Mouse (Mus musculus): ENCODE measurements around the gene Ccl1. TPM values are rescaled to one million over a fixed set of nuclear protein-coding genes. Genes with fewer than 3 reads are reported as not detected.

Ccl1 gene
- polyA plus RNA-seq, 1 experiment from 2014 or later: not detected

DNA sequence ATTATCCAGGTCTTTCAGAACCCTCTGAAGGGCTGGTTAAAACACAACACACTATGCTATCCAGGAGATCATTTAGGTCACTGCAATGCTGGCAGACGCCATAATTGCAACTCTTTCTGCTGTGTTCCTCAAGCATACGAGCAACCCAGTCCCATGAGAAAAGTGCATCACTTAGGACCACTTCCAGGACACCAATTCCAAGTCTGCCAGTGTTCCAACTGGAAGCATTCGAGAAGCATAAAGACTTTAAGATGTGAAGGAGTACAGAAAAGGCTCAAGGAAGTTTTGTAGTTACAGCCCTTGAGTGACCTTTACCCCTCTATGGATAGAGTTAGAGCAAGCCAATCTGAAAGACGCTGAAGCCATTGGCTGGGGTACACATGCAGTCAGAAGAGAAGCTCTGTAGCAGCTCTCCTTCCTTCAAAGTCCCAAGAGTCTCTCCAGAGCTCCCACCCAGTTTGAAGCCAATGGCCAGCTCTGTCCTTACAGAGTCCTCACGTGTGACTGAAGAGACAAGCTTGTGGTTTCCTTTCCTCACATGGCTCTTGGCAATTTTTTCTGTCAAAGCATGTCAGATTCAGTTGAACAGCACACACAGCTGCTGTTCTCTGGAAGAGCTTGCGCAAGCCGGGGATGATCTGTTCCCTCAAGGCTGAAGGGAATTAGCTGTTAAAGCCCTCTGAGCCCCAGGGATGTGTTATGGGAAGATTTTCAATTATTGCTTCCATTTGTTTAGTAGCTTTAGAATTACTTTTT, 134.0 kb downstream of the Ccl1 start:
- ATAC-seq (ENCODE audit: low FRiP score, low read depth): no peak
- Histone ChIP-seq H3K4me1 (no peaks in the 10 kb centered on the region), H3K4me3 (no peak overlapping the region), H3K9me3 (no peaks in the 10 kb centered on the region), H3K9ac (no peak overlapping the region), H3K27ac (no peak overlapping the region), H3K27me3 (replicated peaks) (no peaks in the 10 kb centered on the region), H3K4me2 (replicated peaks) (no peak overlapping the region), H3K36me3 (no peaks in the 10 kb centered on the region)
- 82% methylated on average over 7 of the region's 7 CpGs for WGBS

- H3K9me3 ChIP-seq: no peaks in the 10 kb centered on the region
- 93% methylated on average over 4 of the region's 4 CpGs for WGBS
- no peak for ATAC-seq (ENCODE audit: low FRiP score, low read depth)
- no peaks in the 10 kb centered on the region for H3K27me3 ChIP-seq (replicated peaks)
- H3K9ac ChIP-seq: no peak overlapping the region
- H3K4me3 ChIP-seq: no peak overlapping the region
- no peak overlapping the region for H3K27ac ChIP-seq
- H3K4me2 ChIP-seq (replicated peaks): no peak overlapping the region
- no peaks in the 10 kb centered on the region for H3K4me1 ChIP-seq
- no peaks in the 10 kb centered on the region for H3K36me3 ChIP-seq
These were observed 136.0 kb downstream of the Ccl1 start for GRCm38 (mm10) chr11:82169456-82169855.

DNA sequence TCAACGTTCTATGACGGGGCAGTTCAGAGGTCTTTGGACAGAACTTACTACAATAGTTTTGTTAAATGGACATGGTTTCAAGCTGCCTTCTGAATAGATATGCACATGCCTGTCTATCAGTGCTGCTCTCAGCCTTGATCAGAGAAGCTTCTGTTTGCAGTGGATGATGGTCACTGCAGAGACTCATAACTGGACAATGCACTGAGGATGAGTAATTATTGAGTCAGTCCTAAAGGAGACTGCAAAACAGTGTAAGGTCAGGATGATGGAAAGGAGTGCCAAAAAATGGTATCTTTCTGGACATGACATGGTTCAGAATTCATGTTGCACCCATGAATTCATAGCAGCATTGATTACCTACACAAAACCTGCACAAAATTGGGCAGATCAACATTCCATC, 137.2 kb downstream of the Ccl1 start:
- no peaks in the 10 kb centered on the region for H3K4me1 ChIP-seq
- H3K9me3 ChIP-seq: no peaks in the 10 kb centered on the region
- H3K4me3 ChIP-seq: no peak overlapping the region
- no peak overlapping the region for H3K9ac ChIP-seq
- no peaks in the 10 kb centered on the region for H3K36me3 ChIP-seq
- no peaks in the 10 kb centered on the region for H3K27me3 ChIP-seq (replicated peaks)
- H3K4me2 ChIP-seq (replicated peaks): no peak overlapping the region
- WGBS: 93% methylated on average over 2 of the region's 2 CpGs
- ATAC-seq (ENCODE audit: low FRiP score, low read depth): no peak
- no peak overlapping the region for H3K27ac ChIP-seq

- no peaks in the 10 kb centered on the region for H3K4me1 ChIP-seq
- 73% methylated on average over 8 of the region's 8 CpGs for WGBS
- H3K27ac ChIP-seq: no peak overlapping the region
- no peaks in the 10 kb centered on the region for H3K27me3 ChIP-seq (replicated peaks)
- H3K4me2 ChIP-seq (replicated peaks): no peak overlapping the region
- no peaks in the 10 kb centered on the region for H3K9me3 ChIP-seq
- H3K36me3 ChIP-seq: no peaks in the 10 kb centered on the region
- ATAC-seq (ENCODE audit: low FRiP score, low read depth): no peak
- H3K9ac ChIP-seq: no peak overlapping the region
- no peak overlapping the region for H3K4me3 ChIP-seq
These were observed 142.2 kb downstream of the Ccl1 start for GRCm38 (mm10) chr11:82163285-82163684.

DNA sequence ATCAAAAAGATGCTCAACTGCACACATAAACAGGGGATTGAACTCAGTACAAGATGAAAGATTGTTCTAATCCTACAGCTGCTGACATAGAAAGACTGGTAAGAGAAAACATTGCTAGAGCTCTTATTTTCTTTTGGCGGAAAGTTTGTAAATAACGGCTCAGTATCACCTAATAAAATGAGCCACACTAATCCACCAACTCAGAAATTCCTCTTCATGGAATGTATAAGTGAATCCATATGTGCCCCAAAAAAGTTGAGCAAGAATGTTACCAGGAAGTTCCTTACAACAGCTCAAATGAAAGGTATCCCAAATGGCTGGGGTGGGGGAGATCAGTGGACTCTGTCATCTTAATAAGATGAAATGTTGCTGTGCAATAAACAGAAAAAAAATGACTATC, 146.4 kb downstream of the Ccl1 start:
- Histone ChIP-seq H3K9ac (no peak overlapping the region), H3K36me3 (no peaks in the 10 kb centered on the region), H3K27me3 (replicated peaks) (no peaks in the 10 kb centered on the region), H3K4me3 (no peak overlapping the region), H3K27ac (no peak overlapping the region), H3K4me1 (no peaks in the 10 kb centered on the region), H3K4me2 (replicated peaks) (no peak overlapping the region), H3K9me3 (no peaks in the 10 kb centered on the region)
- WGBS: 90% methylated on average over 2 of the region's 2 CpGs
- ATAC-seq (ENCODE audit: low FRiP score, low read depth): no peak

GRCm38 (mm10) chr11:82139492-82140094, 165.9 kb downstream of the Ccl1 start:
- WGBS: 65% methylated on average over 7 of the region's 7 CpGs
- Histone ChIP-seq H3K4me2 (replicated peaks) (no peak overlapping the region), H3K4me3 (no peak overlapping the region), H3K27ac (no peak overlapping the region), H3K9me3 (no peaks in the 10 kb centered on the region), H3K4me1 (no peaks in the 10 kb centered on the region), H3K36me3 (no peaks in the 10 kb centered on the region), H3K9ac (no peak overlapping the region), H3K27me3 (replicated peaks) (no peaks in the 10 kb centered on the region)
- no peak for ATAC-seq (ENCODE audit: low FRiP score, low read depth)

GRCm38 (mm10) chr11:82136196-82136595, 169.3 kb downstream of the Ccl1 start:
- no peak for ATAC-seq (ENCODE audit: low FRiP score, low read depth)
- H3K9me3 ChIP-seq: no peaks in the 10 kb centered on the region
- no peak overlapping the region for H3K4me2 ChIP-seq (replicated peaks)
- no peak overlapping the region for H3K9ac ChIP-seq
- H3K4me1 ChIP-seq: no peaks in the 10 kb centered on the region
- H3K4me3 ChIP-seq: no peak overlapping the region
- no peak overlapping the region for H3K27ac ChIP-seq
- 93% methylated on average over 2 of the region's 2 CpGs for WGBS
- no peaks in the 10 kb centered on the region for H3K27me3 ChIP-seq (replicated peaks)
- no peaks in the 10 kb centered on the region for H3K36me3 ChIP-seq

DNA sequence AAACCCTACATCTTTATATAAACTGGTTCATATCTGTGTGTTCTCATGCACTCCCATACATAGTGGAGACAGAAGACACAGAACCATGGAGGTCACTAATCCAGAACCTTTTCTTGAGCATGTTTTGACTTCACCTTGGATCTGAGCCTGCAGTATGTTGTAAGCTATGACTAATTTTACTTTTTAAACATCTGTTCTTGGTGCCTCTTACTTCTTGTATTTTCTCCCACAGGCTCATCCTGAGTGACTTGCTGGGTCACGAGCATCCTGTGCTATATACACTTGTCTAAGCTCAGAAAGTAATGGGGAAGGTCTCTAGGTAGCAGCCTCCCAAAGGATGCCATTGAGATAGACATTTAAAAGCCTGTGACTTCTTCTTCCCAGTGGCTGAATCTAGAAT, 172.5 kb downstream of the Ccl1 start:
- no peak overlapping the region for H3K27ac ChIP-seq
- 74% methylated on average over 1 of the region's 1 CpGs for WGBS

More for the DNA sequence above, 172.5 kb downstream of the Ccl1 start:
- H3K36me3 ChIP-seq: no peaks in the 10 kb centered on the region
- H3K4me2 ChIP-seq (replicated peaks): no peak overlapping the region
- H3K9ac ChIP-seq: no peak overlapping the region
- no peak overlapping the region for H3K4me3 ChIP-seq
- no peaks in the 10 kb centered on the region for H3K4me1 ChIP-seq
- H3K9me3 ChIP-seq: no peaks in the 10 kb centered on the region
- H3K27me3 ChIP-seq (replicated peaks): no peaks in the 10 kb centered on the region
- no peak for ATAC-seq (ENCODE audit: low FRiP score, low read depth)

Other genes with a start within 250 kb of the Ccl1 start
- 0.24 and 0.31 TPM in 2 replicates for gene Ccl11, start 247.9 kb downstream of the Ccl1 start, polyA plus RNA-seq (2016; fragmentation: Nextera tagmentation; extraction: Ambion mirVana)
- gene Ccl12, start 203.8 kb downstream of the Ccl1 start, polyA plus RNA-seq (2016; fragmentation: Nextera tagmentation; extraction: Ambion mirVana): 1.8 and 1.9 TPM in 2 replicates
- not detected in 2 replicates for gene Ccl8, start 190.5 kb downstream of the Ccl1 start, polyA plus RNA-seq (2016; fragmentation: Nextera tagmentation; extraction: Ambion mirVana)
- gene Tmem132e, start 83.2 kb upstream of the Ccl1 start, polyA plus RNA-seq (2016; fragmentation: Nextera tagmentation; extraction: Ambion mirVana): 7.1 and 8.8 TPM in 2 replicates

Measured in neural tube, embryonic 12.5 days (tissue).